Mouse (Mus musculus) small intestine, adult 2 months (tissue): ENCODE results near the gene Dusp18.

Experiments
- CTCF ChIP-seq: fragments of 200-500 bp; IDR thresholded peaks from 2 replicates; pipeline ENCODE4 v1.5.1; 2012; ENCODE audit warnings: low read depth, mild to moderate bottlenecking, control low read depth, inconsistent platforms, low read length, moderate library complexity, mixed read lengths; ENCODE audit not compliant: insufficient replicate concordance, insufficient read length; ENCODE audit errors: extremely low read depth
- POLR2A ChIP-seq: fragments of 200-500 bp; IDR thresholded peaks from 2 replicates; pipeline ENCODE4 v1.6.1; 2012; ENCODE audit warnings: low read depth, mild to moderate bottlenecking, control low read depth, inconsistent platforms, low read length, moderate library complexity

- no peak for TF ChIP-seq POLR2A
- no peak for TF ChIP-seq CTCF
Observed at GRCm38 (mm10) chr11:3920476-3920875, 25.4 kb downstream of the Dusp18 start.
